Mouse (Mus musculus) left cerebral cortex, postnatal 4 days (tissue): ENCODE data around the gene Ugt1a7c. TPM values are rescaled to one million over a fixed set of nuclear protein-coding genes. Genes with fewer than 3 reads are reported as not detected.

Experiments
- DNase-seq: peaks from one replicate; pipeline ENCODE4 v3.0.0-alpha.2; 2022
- intact Hi-C: fragments of 180-260 bp; cut with DNase I; formaldehyde crosslinking; loops from one replicate; pipeline ENCODE4 v1.15.1; 2025
- total RNA-seq, 2 experiments: library from RNA; stranded (reverse); gene quantifications; 2 replicates each; pipeline ENCODE4 v1.2.3; 2021

Gene Ugt1a7c
- total RNA-seq, 2 experiments from 2014 or later: 0.40 to 0.56 TPM

DNA sequence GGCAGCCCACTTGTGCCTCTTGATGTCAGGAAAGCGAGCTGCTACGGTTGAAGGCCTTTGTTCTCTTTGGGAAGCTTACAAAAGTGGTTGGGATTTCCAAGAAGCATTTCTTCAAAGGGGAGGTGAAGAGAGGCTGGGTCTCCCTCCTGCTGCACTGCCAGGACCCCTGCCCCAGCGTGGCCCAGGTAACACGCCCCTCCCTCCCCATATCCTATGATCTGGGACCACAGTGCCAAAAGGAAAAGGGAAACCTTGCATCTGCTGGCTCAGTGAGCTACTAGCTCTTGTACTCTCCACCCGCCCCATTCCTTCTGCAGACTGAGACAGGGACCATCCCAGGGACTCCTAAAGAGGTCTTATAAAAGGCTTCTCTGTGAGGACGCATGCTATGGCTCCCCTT, 162.8 kb downstream of the Ugt1a7c start:
- DNase-seq: no peak
- intact Hi-C loops: no loop called here

DNA sequence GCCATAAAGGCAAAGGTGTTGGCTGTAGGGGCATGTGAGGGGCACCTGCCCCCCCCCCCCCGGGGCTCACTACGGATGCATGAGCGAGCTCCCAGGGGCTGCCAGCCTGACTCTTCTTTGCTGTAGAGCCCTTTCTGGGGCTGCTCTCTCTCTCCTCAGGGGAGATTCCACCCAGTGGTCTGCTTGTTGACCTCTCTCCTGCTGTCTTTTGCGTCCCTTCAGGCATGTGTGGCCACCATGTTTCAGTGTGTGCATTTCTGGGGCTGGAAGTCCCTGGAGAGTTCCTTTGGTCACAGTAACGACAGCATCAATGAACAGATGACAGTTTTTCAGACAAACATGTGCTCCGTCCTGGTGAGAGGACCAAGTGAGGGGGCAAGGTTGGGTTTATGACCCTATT, 163.5 kb downstream of the Ugt1a7c start:
- intact Hi-C loops: no loop called here
- no peak for DNase-seq

DNA sequence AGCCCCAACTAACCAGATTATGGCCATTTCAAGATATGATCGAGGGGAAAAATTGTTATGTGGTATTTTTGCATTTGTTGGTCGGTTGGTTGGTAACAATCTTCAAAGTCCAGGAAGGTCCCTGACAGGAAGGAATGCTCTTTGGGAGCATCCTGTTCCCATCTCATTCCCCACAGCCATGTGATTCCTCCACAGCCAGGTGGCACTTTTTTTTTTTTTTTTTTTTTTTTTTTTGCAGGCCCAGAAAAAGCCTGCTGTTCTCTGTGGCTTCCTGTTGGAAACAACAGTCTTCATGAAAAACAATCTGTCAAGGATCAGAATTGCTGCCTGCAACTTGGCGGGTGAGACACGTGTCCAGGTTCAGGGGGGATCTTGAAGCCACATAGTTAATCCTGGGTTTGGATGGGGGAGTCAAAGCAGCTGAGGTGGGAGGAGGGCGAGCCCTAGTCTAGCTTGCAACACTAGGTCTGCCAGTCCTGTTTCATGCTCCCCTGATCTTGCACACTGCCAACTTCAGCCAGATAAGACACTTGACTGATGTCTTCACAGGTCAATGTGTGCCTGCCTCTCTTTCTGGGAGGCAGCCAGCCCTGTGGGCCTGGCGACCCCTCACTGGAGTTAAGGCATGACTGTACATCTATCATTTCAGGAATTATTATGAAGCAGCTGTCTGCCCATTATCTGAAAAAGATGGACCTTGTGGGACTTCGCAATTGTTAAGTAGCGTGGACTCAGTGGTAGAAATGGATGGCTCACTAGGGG, 164.2 kb downstream of the Ugt1a7c start:
- DNase-seq: peak; percentile 73
- intact Hi-C loops: no loop called here

DNA sequence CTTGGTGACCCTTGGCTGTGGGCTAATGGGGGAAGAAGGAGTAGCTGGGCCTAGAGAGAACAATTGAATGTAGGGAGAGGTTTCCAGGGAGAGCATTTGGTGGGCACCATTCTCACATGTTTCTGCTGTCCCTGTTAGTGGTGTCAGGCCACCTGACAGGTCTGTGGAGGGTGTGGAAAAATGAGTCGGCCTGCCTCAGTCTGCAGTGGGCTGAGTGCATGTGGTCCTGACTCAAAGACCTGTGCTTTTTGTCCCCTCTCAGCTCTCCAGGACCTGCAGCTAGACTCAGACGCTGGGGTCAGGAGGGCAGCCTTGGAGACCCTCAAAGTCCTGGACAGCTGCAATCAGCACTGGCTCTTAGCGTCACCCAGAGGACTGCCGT, 164.8 kb downstream of the Ugt1a7c start:
- intact Hi-C loops: no loop called here
- DNase-seq: no peak

DNA sequence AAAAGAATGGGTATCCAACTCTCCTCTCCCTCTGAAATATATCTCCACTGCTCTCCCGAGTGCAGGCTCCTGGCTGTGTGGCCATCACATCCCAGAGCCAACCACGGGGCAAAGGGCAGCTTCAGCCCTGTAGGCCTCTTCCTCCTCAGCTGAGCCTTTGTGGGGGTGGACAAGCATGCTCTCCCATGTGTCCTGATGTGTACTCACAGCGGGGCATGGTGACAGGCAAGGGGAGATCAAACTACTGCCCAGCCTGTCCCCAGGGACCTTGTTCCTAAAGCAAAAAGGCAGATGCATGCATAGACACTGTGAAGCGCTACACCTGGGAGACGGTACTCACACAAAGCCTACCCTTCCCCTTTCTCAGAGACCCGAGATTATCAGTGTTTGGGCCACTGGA, 165.3 kb downstream of the Ugt1a7c start:
- DNase-seq: peak; percentile 76

DNA sequence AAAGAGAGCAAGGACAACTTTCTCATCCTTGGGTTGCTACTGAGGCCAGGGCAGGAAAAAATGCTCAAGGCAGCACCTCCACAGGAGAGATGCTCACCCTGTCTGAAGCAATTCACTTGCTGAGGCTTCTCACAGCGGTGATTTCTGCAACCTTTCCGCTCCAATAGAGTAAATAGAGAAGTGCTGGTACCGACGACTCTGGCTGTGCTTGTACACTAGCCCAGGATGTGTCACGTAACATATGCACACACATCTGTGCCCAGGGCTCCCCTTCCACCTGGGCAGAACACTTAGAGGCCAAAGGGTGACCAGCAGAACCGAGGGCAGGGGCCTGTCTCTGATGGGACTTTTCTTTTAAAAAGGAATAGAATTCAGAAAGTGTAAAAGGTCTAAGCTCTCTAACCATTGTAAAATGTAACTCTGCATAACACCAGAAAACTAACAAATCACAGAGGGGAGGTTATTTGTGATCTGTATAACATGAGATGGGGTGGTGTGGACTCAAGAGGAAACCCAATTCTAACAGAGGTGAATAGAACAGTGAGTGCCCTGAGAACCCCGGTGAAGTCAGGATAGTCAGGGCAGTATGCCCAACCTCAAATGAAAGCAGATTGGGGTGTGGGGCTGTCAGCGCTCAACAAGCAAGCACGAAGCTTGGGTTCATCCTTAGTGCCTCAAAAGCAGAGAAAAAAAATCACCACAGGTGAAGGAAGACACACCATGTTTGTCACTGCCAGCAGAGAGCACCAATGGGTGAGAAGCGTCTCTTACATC, 165.9 kb downstream of the Ugt1a7c start:
- intact Hi-C loops: no loop called here
- no peak for DNase-seq

More for the DNA sequence above, 165.3 kb downstream of the Ugt1a7c start:
- intact Hi-C loops: no loop called here

DNA sequence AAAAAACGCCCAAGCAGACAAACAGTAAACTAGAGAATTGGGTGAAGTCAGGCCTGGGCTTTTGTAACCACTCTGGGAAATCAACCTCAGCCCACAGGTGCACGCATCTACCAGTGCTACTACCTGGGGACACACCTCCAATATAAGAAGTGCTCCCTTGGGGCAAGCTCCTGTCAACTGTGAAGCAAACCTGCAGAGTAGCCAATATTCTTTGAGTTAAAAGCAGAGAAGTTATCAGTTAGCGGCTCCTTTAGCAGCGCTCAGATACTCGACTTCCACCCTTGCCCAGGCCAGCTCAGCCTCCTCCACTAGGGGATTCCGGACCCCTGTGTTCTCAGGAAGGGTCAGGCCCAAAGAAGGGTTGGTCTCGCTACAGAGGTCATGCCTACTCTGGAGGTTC, 166.8 kb downstream of the Ugt1a7c start:
- intact Hi-C loops: no loop called here

DNA sequence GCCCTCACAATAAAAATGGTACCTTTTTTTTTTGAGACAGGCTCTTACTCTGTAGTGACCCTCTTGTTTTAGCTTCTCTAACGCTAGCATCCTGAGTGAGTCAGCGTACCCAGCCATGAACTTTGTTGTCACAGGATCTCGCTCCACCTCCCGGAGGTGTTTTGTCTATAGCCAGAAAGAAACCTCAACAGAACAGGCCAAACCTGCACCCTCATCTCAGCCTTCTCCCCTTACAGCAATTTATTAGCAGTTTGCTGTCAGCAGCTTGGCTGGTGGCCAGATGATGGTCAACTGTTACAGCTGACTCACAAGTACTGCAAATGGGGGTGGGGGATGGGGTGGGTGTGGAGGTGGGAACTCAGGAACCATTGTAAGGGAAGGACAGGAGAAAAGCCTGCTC, 167.4 kb downstream of the Ugt1a7c start:
- intact Hi-C loops: no loop called here
- DNase-seq: peak; percentile 74

More for the DNA sequence above, 166.8 kb downstream of the Ugt1a7c start:
- DNase-seq: no peak

DNA sequence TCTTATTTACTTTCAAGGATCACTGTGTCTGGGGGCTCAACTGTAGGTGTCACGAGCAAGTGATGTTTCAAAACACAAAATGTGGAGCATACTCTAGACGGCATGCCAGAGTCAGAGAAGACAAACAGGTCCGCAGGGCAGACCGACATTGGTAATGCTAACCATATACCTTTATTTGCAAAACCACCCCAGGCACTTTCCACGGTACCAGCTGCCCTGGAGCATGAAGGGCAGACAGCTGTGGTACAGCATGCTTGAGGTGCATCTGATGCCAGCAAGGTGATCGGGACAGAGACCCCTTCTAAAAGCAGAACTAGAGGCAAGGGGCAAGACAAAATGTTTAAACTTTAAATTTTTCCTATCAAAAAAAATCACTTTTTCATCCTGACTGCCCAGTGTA, 168.1 kb downstream of the Ugt1a7c start:
- DNase-seq: no peak
- intact Hi-C loops: no loop called here

DNA sequence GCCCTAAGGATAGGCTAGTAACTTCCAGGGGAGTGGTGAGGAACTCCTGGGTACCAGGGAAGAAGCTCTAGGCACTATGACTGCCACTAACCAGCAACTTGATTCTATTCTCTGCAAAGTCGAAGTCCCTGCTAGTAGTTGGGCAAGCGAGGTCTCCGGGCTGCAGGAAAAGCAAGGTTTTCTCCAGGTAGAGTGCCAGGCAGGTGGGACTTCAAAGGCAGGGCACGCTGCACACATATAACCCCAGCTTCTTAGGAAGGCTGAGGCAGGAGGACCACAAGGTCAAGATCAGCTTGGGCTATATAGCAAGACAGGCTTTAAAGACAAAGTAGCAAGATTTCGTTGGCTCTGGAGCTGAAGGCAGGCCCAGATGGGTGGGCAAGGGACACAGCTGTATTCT, 168.9 kb downstream of the Ugt1a7c start:
- intact Hi-C loops: no loop called here
- DNase-seq: no peak

DNA sequence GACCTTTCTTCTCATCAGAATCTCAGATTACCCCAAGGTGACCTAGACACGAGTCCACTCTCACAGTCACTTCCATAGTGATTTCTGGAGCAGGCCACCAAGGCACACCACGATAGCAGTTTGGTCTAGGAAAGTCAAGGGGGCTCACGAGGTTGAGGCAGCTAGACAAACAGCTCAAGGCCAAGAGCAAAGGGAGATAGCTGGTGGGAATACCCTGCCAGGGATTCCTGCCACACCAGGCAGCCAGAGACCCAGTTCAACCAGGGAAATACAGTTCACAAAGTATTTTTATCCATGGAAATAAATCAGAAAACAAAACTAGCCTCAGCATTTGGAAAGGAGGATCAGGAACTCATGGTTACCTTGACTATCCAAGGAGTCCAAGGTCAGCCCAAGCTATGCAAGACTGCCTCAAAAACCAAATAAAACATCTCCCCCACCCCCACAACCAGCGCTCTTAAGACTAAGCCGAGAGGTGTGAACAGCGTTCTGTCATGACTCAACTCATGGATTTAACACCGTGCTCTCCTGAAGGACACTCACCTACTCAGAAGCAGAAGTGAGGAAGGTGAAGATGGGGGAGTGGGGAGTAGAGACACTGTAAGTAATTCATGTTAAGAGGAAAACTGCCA, 169.5 kb downstream of the Ugt1a7c start:
- DNase-seq: no peak
- intact Hi-C loops: no loop called here

DNA sequence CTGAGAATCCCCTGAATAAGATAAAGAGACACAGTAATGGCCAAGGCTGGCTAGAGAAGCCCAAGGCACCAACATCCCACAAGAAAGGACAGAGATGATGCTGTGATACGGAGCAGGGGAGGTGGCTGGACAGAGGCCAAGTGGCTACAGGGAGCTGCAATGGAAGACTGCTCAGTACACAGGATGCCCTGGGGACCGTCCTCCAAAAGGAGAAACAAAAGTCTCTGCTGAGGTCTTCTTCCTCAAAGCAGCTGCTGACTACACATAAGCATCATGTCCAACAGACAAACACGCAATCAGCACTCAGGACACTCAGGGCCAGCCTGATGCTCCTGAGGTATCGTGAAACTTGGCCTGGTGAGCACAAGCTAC, 170.0 kb downstream of the Ugt1a7c start:
- intact Hi-C loops: no loop called here
- peak; percentile 51 for DNase-seq

DNA sequence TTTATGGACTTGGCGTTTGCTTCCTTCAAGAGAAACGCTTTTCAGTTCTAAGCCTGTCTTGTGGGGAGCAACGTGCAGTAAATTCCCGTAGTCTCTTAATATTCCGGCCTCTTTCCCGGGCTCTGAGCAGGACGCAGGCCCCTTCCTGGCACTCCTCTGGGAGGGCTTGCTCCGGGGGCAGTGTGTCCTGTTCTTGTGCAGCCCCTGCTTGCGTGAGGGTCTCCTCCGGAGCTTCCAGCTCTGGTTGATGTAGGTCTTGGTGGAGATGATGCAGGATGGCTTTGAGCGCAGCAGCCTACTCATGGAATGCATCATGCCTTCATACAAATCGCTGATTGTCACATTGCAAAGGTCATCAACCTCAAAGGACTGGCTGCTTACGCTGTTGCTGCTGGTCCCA, 171.3 kb downstream of the Ugt1a7c start:
- intact Hi-C loops: no loop called here
- DNase-seq: no peak

DNA sequence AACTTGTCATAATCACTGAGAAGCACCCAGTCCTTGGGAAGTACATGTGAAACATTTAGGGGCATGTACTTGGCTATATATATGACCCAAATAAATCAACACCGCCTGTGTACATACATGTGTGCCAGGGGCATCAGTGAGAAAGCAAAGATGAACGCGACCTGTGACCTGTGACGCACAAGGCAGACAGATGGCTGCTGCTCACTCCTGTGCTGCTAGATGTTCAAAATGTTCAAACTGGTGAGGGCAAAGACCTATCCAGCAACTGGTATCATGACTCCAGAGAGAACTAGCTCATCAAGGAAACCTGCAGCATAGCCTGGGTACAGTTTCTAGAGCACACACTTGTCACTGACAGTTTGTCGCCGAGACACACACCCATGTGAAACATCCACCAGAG, 172.6 kb downstream of the Ugt1a7c start:
- intact Hi-C loops: no loop called here
- DNase-seq: no peak

DNA sequence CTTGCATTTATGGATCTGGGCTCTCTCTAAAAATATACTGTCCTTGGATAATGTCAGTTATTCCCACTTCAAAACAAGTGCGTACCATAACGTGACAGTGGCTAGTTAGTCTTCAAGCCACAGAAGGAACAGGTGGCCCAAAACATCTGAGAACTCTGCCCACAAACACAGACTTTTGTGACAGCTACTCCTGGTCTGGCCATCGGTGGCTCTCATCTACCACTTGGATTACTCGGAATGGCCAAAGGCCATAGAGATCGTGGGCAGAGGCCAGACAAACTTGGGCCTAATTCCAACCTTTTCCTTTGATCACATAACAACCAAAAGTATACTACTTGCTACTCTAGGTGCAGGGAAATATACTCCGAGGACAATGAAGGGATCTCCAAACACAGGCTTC, 173.2 kb downstream of the Ugt1a7c start:
- no peak for DNase-seq
- intact Hi-C loops: no loop called here

Other genes with a start within 250 kb of the Ugt1a7c start
- gene Dgkd, start 241.8 kb upstream of the Ugt1a7c start, total RNA-seq: 100 to 1,000 TPM; 132 to 138 TPM
- 10 to 100 TPM; 27.9 to 29.8 TPM for gene Usp40, start 86.5 kb upstream of the Ugt1a7c start, total RNA-seq
- gene Ugt1a10, start 39.7 kb upstream of the Ugt1a7c start, total RNA-seq: not detected
- not detected for gene Ugt1a9, start 24.3 kb upstream of the Ugt1a7c start, total RNA-seq
- not detected for gene Ugt1a8, start 7.2 kb upstream of the Ugt1a7c start, total RNA-seq
- not detected for gene Ugt1a6b, start 8.2 kb downstream of the Ugt1a7c start, total RNA-seq
- under 1 TPM in 1 of 2 experiments, not detected in 1; 0.16 TPM for gene Ugt1a6a, start 39.7 kb downstream of the Ugt1a7c start, total RNA-seq
- gene Ugt1a5, start 71.0 kb downstream of the Ugt1a7c start, total RNA-seq: under 1 TPM in 1 of 2 experiments, not detected in 1; 0.36 TPM
- gene Ugt1a2, start 105.5 kb downstream of the Ugt1a7c start, total RNA-seq: under 1 TPM in 1 of 2 experiments, not detected in 1; 0.38 TPM
- gene Dnajb3, start 110.7 kb downstream of the Ugt1a7c start, total RNA-seq: 1 to 10 TPM; 4.9 to 5.9 TPM
- gene Ugt1a1, start 116.9 kb downstream of the Ugt1a7c start, total RNA-seq: under 1 TPM in 1 of 2 experiments, not detected in 1; 0.34 TPM
- gene Mroh2a, start 131.9 kb downstream of the Ugt1a7c start, total RNA-seq: under 1 TPM; 0.04 to 0.20 TPM
- 10 to 100 TPM; 75.3 to 78.8 TPM for gene Hjurp, start 182.6 kb downstream of the Ugt1a7c start, total RNA-seq
- 1 to 10 TPM in 1 of 2 experiments, under 1 TPM in 1; 0.82 to 1.2 TPM for gene Trpm8, start 182.6 kb downstream of the Ugt1a7c start, total RNA-seq